Mouse (Mus musculus): ENCODE results near the gene Xntrpc. TPM values are rescaled to one million over a fixed set of nuclear protein-coding genes. Genes with fewer than 3 reads are reported as not detected.
A peak's percentile ranks its signal among the peaks of the same experiment; 100 is the strongest.
"Not testable (repeated sequence)": the region's sequence is repeated elsewhere in the genome, so short reads cannot be mapped to it uniquely, and the experiment has no call there.

Xntrpc gene
- polyA plus RNA-seq, 1 experiment: 1.9 TPM

DNA sequence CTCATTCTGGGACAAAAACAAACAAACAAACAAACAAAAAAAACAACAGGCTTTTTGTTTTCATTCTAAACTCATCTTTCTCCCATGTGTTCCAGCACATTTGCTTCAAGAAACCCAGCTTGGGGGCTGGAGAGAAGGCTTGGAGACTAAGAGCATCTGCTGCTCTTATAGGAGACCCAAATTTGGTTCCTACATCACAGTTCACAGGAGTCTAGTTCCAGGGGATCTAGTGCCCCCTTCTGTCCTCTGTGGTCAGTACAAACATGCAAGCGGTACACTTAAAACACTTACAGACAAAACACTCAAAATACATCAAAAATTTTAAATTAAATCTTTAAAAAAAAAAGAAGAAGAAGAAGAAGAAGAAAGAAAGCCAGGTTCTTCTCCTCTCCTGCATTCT lies 30.6 kb upstream of the Xntrpc start:
- TF ChIP-seq CTCF (IDR thresholded peaks at IDR 0.05; ENCODE audit: extremely low read depth, insufficient read depth, low read length): peak; percentile 18; the same call in 1 of the 2 replicates
- TF ChIP-seq POLR2A (IDR thresholded peaks at IDR 0.05; ENCODE audit: extremely low read depth, insufficient read depth, low read length): no peak
- Histone ChIP-seq H3K4me1 (ENCODE audit: control insufficient read depth, insufficient read depth, low read length) (peaks cover 3% of the 10 kb centered on the region), H3K4me3 (ENCODE audit: insufficient read depth, low read length) (no peak overlapping the region), H3K27ac (ENCODE audit: insufficient read depth, low read length) (no peak overlapping the region)

DNA sequence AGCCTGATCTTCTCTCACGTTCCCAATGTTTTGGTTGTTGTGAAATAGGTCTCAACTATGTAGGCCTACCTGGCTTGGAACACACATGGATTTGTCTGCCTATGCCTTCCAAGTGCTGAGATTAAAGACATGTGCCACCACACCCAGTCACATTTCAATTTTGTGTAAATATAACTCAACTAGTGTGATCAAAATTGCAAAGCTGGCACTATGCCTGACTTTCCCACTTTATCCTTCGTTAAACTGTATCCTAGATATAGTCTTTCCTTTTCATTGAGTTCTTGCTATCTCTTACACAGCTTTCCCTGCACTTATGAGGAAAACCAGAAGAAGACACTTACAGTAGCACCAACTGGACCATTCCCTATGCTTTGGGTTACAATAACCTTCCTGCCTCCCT lies 30.0 kb upstream of the Xntrpc start:
- peaks cover 3% of the 10 kb centered on the region for H3K4me1 ChIP-seq (ENCODE audit: control insufficient read depth, insufficient read depth, low read length)
- H3K27ac ChIP-seq (ENCODE audit: insufficient read depth, low read length): no peak overlapping the region
- no peak for TF ChIP-seq POLR2A (IDR thresholded peaks at IDR 0.05; ENCODE audit: extremely low read depth, insufficient read depth, low read length)
- no peak overlapping the region for H3K4me3 ChIP-seq (ENCODE audit: insufficient read depth, low read length)

DNA sequence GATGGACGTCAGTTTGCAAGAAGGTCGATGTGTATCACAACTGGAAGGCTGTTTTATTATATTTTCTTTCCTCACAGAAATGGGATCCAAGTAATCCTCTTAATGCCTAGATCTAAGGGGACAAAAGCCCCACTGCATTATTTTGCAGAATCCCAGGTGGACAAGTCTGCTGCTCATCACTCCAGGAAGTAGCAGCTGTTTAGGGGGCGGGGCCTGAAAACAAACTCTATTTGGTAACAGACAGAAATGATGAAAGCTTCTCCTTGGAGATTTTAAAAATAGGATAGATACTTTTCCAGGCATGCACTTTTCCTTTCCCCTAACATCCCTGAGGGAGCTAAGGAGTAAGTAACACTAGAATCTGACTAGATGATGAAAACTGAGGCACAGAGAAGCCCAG lies 28.2 kb upstream of the Xntrpc start:
- peaks cover 3% of the 10 kb centered on the region for H3K4me1 ChIP-seq (ENCODE audit: control insufficient read depth, insufficient read depth, low read length)
- TF ChIP-seq CTCF (IDR thresholded peaks at IDR 0.05; ENCODE audit: extremely low read depth, insufficient read depth, low read length): no peak
- TF ChIP-seq POLR2A (IDR thresholded peaks at IDR 0.05; ENCODE audit: extremely low read depth, insufficient read depth, low read length): no peak
- H3K4me3 ChIP-seq (ENCODE audit: insufficient read depth, low read length): no peak overlapping the region
- H3K27ac ChIP-seq (ENCODE audit: insufficient read depth, low read length): peak overlapping the region; percentile 5; the same call in 1 of the 2 replicates

DNA sequence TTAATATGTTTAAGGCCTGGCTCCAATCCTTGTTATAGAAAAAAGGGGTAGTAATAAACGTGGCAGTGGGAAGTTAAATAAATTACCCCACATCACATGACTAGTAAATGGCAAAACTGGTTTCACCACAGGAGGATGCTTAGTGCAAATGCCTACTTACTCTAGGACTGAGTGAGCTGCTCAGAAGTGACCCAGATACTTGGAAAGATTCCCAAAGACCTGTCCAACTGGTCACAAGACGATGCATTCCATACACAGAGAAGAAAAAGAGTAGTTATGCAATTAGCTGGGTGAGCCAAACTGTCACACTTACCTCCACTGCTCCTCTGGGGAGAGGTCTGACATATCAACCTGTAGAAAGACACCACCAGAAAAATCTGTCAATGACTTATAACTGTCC lies 23.2 kb upstream of the Xntrpc start:
- TF ChIP-seq CTCF (IDR thresholded peaks at IDR 0.05; ENCODE audit: extremely low read depth, insufficient read depth, low read length): no peak
- TF ChIP-seq POLR2A (IDR thresholded peaks at IDR 0.05; ENCODE audit: extremely low read depth, insufficient read depth, low read length): no peak
- H3K4me1 ChIP-seq (ENCODE audit: control insufficient read depth, insufficient read depth, low read length): peaks cover 1% of the 10 kb centered on the region; the same call in 1 of the 2 replicates
- H3K27ac ChIP-seq (ENCODE audit: insufficient read depth, low read length): no peak overlapping the region
- no peak overlapping the region for H3K4me3 ChIP-seq (ENCODE audit: insufficient read depth, low read length)

DNA sequence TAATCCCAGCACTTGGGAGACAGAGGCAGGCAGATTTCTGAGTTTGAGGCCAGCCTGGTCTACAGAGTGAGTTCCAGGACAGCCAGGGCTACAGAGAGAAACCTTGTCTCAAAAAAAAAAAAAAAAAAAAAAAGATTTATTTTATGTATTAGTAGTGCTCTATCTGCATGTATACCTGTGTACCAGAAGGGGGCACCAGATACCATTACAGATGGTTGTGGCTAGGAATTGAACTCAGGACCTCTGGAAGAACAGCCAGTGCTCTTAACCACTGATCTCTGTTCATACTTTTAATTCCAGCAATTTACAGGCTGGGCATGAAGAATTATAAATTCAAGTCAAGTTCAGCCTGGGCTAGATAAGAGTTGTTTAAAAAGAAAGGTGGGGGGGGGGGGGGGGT lies 17.0 kb upstream of the Xntrpc start:
- H3K27ac ChIP-seq (ENCODE audit: insufficient read depth, low read length): not testable (repeated sequence)
- 0 out of 2 replicates have a peak, but pooled peaks have one; percentile 1 for TF ChIP-seq CTCF (IDR thresholded peaks at IDR 0.05; ENCODE audit: extremely low read depth, insufficient read depth, low read length)

DNA sequence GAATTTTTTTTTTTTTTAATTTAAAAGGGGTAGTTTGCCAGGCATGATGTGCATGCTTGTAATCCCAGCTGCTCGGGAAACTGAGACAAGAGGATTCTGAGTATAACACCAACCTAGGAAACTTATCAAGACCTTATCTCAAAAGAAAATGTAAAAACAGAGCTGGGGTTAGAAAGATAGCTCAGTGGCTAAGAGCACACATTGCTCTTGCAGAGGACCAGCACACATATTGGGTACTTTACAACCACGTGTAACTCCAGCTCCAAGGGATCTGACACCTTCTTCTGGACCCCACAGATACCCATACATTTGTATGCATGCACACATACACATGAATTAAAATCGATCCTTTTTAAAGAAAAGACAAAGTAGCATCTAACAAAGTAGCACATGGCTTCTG lies 4.2 kb upstream of the Xntrpc start:
- TF ChIP-seq POLR2A (IDR thresholded peaks at IDR 0.05; ENCODE audit: extremely low read depth, insufficient read depth, low read length) (no peak), CTCF (IDR thresholded peaks at IDR 0.05; ENCODE audit: extremely low read depth, insufficient read depth, low read length) (no peak)
- Histone ChIP-seq H3K27ac (ENCODE audit: insufficient read depth, low read length) (no peak overlapping the region), H3K4me1 (ENCODE audit: control insufficient read depth, insufficient read depth, low read length) (peaks cover 3% of the 10 kb centered on the region; the same call in 1 of the 2 replicates), H3K4me3 (ENCODE audit: insufficient read depth, low read length) (no peak overlapping the region)

More for the DNA sequence above, 17.0 kb upstream of the Xntrpc start:
- H3K4me1 ChIP-seq (ENCODE audit: control insufficient read depth, insufficient read depth, low read length); H3K4me3 ChIP-seq (ENCODE audit: insufficient read depth, low read length): not testable (repeated sequence)

DNA sequence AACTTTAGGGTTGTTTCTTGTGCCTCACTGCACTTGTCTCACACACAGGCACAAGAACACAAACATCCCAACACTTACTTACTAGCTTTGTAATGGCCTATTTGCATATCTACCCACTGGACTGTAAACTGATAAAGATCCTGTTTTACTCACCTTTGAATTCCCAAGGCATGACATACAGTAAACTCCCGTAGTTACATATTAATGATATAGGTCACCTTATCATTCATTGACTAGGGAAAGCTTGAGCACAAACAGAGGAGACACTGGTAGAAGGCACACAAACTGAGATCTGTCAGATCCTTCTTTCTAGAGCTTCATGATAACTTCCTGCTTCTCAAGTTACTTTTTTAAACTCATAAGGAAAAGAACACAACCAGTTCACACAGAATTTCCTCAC lies 3.3 kb upstream of the Xntrpc start:
- H3K4me3 ChIP-seq (ENCODE audit: insufficient read depth, low read length): no peak overlapping the region

DNA sequence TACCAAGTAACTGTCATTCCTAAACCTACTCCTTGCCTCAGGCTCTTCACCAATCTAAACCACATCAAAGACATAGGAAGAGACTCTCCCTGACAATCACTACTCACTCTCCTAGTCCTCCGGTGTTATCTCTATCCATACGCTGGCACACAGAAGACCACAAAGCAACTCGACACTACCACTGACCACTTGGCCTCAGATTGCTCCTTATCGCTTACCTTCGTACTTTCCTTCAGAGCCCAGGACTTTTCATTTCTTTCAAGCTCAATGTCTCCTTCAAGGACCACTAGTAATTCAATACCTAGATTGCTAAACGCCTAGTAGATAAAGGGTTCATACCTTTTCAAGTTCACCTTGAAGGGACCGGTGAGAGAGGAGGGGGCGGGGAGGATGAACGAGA lies 1.6 kb upstream of the Xntrpc start:
- Histone ChIP-seq H3K4me3 (ENCODE audit: insufficient read depth, low read length) (peak overlapping the region; percentile 60), H3K4me1 (ENCODE audit: control insufficient read depth, insufficient read depth, low read length) (peaks cover 3% of the 10 kb centered on the region; the same call in 1 of the 2 replicates), H3K27ac (ENCODE audit: insufficient read depth, low read length) (no peak overlapping the region)
- TF ChIP-seq CTCF (IDR thresholded peaks at IDR 0.05; ENCODE audit: extremely low read depth, insufficient read depth, low read length): no peak
- no peak for TF ChIP-seq POLR2A (IDR thresholded peaks at IDR 0.05; ENCODE audit: extremely low read depth, insufficient read depth, low read length)

More for the DNA sequence above, 3.3 kb upstream of the Xntrpc start:
- H3K4me1 ChIP-seq (ENCODE audit: control insufficient read depth, insufficient read depth, low read length): peaks cover 3% of the 10 kb centered on the region; the same call in 1 of the 2 replicates
- no peak for TF ChIP-seq POLR2A (IDR thresholded peaks at IDR 0.05; ENCODE audit: extremely low read depth, insufficient read depth, low read length)
- no peak for TF ChIP-seq CTCF (IDR thresholded peaks at IDR 0.05; ENCODE audit: extremely low read depth, insufficient read depth, low read length)
- no peak overlapping the region for H3K27ac ChIP-seq (ENCODE audit: insufficient read depth, low read length)

DNA sequence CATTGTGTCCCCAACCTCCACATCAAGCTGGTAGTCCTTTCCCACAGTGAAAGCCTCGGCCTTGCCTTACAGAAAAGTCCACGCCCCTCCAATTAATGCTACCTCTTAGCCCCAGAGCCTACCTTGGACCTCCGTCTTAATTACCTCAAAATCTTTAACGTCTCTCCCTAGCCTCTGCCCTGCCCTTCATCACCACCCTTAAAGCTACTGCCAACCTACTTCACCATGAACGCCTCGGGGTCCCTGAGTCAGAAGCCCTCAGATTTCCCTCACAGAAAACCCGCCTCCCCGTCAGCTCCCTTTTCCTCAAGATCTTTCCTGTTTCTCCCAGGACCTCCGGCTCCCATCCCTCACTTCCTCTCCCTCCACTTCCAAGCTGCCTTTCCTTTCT lies 863 bp upstream of the Xntrpc start:
- H3K4me3 ChIP-seq (ENCODE audit: insufficient read depth, low read length): peak overlapping the region; percentile 60
- peaks cover 3% of the 10 kb centered on the region; the same call in 1 of the 2 replicates for H3K4me1 ChIP-seq (ENCODE audit: control insufficient read depth, insufficient read depth, low read length)
- peak overlapping the region; percentile 51 for H3K27ac ChIP-seq (ENCODE audit: insufficient read depth, low read length)
- TF ChIP-seq POLR2A (IDR thresholded peaks at IDR 0.05; ENCODE audit: extremely low read depth, insufficient read depth, low read length): no peak
- no peak for TF ChIP-seq CTCF (IDR thresholded peaks at IDR 0.05; ENCODE audit: extremely low read depth, insufficient read depth, low read length)

DNA sequence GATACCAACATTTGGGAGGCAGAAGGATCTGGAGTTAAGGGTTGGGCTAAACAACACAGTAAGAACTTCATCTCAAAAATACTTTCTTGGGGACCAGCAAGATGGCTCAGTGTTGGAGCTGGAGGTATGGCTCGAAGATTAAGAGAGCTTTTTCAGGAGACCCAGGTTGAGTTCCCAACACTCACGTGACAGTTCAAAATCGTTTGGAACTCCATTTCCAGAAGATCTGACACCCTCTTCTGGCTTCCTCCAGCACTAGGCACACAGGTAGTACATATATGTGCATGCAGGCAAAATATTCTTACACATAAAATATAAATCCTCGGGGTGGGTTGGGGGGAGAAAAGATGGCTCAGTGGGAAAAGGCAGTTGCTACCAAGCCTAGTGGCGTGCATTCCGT lies 850 bp downstream of the Xntrpc start:
- Histone ChIP-seq H3K27ac (ENCODE audit: insufficient read depth, low read length) (no peak overlapping the region), H3K4me1 (ENCODE audit: control insufficient read depth, insufficient read depth, low read length) (peaks cover 3% of the 10 kb centered on the region; the same call in 1 of the 2 replicates), H3K4me3 (ENCODE audit: insufficient read depth, low read length) (peak overlapping the region; percentile 60; the same call in 1 of the 2 replicates)
- TF ChIP-seq CTCF (IDR thresholded peaks at IDR 0.05; ENCODE audit: extremely low read depth, insufficient read depth, low read length): no peak
- TF ChIP-seq POLR2A (IDR thresholded peaks at IDR 0.05; ENCODE audit: extremely low read depth, insufficient read depth, low read length): no peak
